Mouse (Mus musculus) mesoderm, embryonic 11.5 days (tissue): Measurements from ENCODE around the gene Olfr776.
"Not testable (repeated sequence)": the region's sequence is repeated elsewhere in the genome, so short reads cannot be mapped to it uniquely, and the experiment has no call there.

Experiments used
- DNase-seq: peaks from one replicate; pipeline ENCODE4 v3.0.0-alpha.2; 2012; ENCODE audit warnings: low read depth, low spot score

Olfr776 gene

GRCm38 (mm10) chr10:129258827-129259226, at the start of gene Olfr776:
TSS of gene Olfr776 (plus strand) at chr10:129259127.
- no peak for DNase-seq

GRCm38 (mm10) chr10:129230737-129231136, 28.2 kb upstream of the Olfr776 start:
- DNase-seq, result no peak

DNA sequence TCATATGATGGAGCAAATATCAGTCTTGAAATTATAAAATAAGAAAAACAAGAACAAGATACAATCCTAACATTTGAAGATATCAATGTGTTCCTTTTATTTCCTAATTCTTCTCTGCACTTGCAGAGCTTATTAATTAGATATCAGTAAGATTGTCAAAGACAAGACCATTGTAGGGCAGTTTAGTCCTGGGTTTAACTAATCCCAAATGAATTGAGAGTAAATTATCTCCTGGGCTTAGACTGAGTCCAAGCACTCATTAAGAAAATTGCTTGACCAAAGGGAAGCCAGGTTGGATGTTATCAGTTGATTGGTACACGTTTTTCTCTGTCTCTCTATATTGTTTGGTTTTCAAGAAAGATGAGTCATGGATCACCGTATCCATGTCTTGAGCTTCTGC, 23.0 kb upstream of the Olfr776 start, which contains the start of gene Olfr774:
Gene Olfr774, plus strand, starts transcription at position 301 of the 400 bp plus-strand sequence.
- no peak for DNase-seq

- DNase-seq, result no peak
These were observed 10.8 kb upstream of the Olfr776 start, which contains the start of gene Olfr775 for GRCm38 (mm10) chr10:129248112-129248511. TSS of gene Olfr775 (plus strand) at chr10:129248412.

- no peak for DNase-seq
These were observed 12.2 kb downstream of the Olfr776 start, which contains the start of gene Olfr777 for GRCm38 (mm10) chr10:129271081-129271535. TSS of gene Olfr777 (minus strand) at chr10:129271485.

GRCm38 (mm10) chr10:129312973-129313372, 54.0 kb downstream of the Olfr776 start:
- not testable (repeated sequence) for DNase-seq

- DNase-seq, result not testable (repeated sequence)
These were observed 54.6 kb downstream of the Olfr776 start for GRCm38 (mm10) chr10:129313521-129313920.
